Mouse (Mus musculus): Measurements from ENCODE around the gene Cldn24.
"Not testable (repeated sequence)": the region's sequence is repeated elsewhere in the genome, so short reads cannot be mapped to it uniquely, and the experiment has no call there.

DNA sequence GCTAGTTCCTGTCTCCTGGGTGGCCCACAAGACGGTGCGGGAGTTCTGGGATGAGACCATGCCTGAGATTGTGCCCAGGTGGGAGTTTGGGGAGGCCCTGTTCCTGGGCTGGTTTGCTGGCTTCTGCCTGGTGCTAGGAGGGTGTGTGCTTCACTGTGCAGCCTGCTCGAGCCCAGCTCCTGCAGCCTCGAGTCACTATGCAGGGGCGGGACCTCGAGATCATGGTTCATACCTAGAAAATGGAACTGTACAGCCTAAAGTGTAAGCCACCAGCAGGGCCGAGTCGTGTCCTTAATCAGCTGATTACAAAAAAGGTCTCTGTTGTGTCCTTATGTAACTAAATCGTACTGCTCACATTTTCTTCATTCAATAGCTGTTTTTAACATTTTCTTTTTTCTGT lies 598 bp downstream of the Cldn24 start:
- not testable (repeated sequence) for TF ChIP-seq POU5F1 (IDR thresholded peaks at IDR 0.05; ENCODE audit: borderline replicate concordance, low read length); CTCF (conservative IDR thresholded peaks at IDR 0.05; ENCODE audit: low read length)

Measured in E14TG2a.4 (cell line).